Comparison of ENCODE assay signal across 22 mouse cellular contexts in the genomic region with DNA sequence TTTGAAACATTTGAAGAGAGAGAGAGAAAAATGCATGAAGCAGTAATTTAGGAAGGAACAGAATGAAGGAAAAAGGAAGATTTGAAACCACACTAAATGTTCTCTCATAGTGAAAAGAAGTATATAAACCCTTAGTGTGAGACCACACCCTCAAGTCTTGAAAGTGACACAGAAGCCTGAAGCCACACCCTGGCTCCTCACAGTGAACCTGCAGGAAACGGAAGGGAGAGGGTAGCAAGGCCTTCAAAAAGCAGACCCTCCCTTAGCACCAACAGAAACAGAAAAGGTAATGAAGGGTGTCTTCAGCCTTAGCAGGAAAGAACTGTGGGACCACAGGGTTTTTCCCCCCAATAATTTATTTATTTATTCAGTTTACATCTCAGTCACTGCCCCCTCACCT.
DNase-seq lines count a peak whose midpoint lies in the region; ATAC-seq lines count a peak whose summit lies in the region.
"Had no signal": no experiment of that assay in that cellular context is flagged by ENCODE, and none has a peak within 500 bp of the region (broad histone marks: within the 10 kb centered on the region; RNA-seq: fewer than 3 reads in every experiment).

No protein-coding gene starts in this region.

- H3K27me3 ChIP-seq in lung, embryonic 16.5 days (ENCODE audit: control insufficient read depth, insufficient read depth, low read depth, low read length) = no peaks in the 10 kb centered on the region
- H3K27me3 ChIP-seq: forebrain, embryonic 13.5 days; heart, embryonic 12.5 days; hindbrain, embryonic 15.5 days had no signal

- no peak for ATAC-seq in lung, embryonic 16.5 days (ENCODE audit: low read depth)
- peak; percentile 91 for ATAC-seq in activated CD4-positive, CD25-positive, alpha-beta regulatory T cell, adult 4 months
- 0 out of 2 replicates have a peak, but pooled peaks have one; percentile 44 for ATAC-seq in neutrophil, adult 5-6 weeks (ENCODE audit: extremely low read depth, insufficient number of reproducible peaks, low FRiP score, poor library complexity, severe bottlenecking)
- ATAC-seq: forebrain, embryonic 13.5 days had no signal

- intact Hi-C loops in left cerebral cortex, postnatal 14 days (cut with DNase I) = no loop called here

- no peak overlapping the region for H3K4me2 ChIP-seq in lung, embryonic 16.5 days (ENCODE audit: low read depth, low read length)
- H3K4me2 ChIP-seq: forebrain, embryonic 13.5 days; heart, embryonic 12.5 days; hindbrain, embryonic 15.5 days; limb, embryonic 13.5 days had no signal

- H3K4me1 ChIP-seq in lung, embryonic 16.5 days (replicated peaks; ENCODE audit: control insufficient read depth, insufficient read depth, low read length) = peaks cover 26% of the 10 kb centered on the region
- H3K4me1 ChIP-seq: hindbrain, embryonic 15.5 days had no signal

- 56% methylated on average over 1 of the region's 1 CpGs for WGBS in lung, embryonic 16.5 days

- no peak overlapping the region for H3K4me3 ChIP-seq in lung, embryonic 16.5 days (ENCODE audit: low read length)
- H3K4me3 ChIP-seq: embryonic facial prominence, embryonic 10.5 days; forebrain, embryonic 13.5 days; heart, embryonic 12.5 days; hindbrain, embryonic 15.5 days; limb, embryonic 13.5 days; myocyte had no signal

- no peak for DNase-seq in lung, postnatal 14 days
- peak; percentile 42 for DNase-seq in CD4-positive, CD25-positive, alpha-beta regulatory T cell, adult 2 months (ENCODE audit: low read depth, low spot score)
- no peak for DNase-seq in left cerebral cortex, postnatal 14 days (ENCODE audit: low spot score in 2 of 2)
- DNase-seq in right cerebral cortex, postnatal 25 days = no peak
- DNase-seq: adrenal gland, adult 8-10 months; cerebellum, adult 11 months; cerebellum, postnatal 14 days; kidney, adult 8-10 months; kidney, postnatal 36 days; layer of hippocampus, adult 9-11 months; midbrain, embryonic 14.5 days; retina, postnatal 1 day had no signal

- peak overlapping the region; percentile 30; the same call in 1 of the 2 replicates for H3K27ac ChIP-seq in lung, embryonic 16.5 days (ENCODE audit: low read length)
- H3K27ac ChIP-seq: embryonic facial prominence, embryonic 10.5 days; forebrain, embryonic 13.5 days; hindbrain, embryonic 15.5 days; limb, embryonic 13.5 days had no signal

- no peaks in the 10 kb centered on the region for H3K9me3 ChIP-seq in lung, embryonic 16.5 days (ENCODE audit: control insufficient read depth, low read length)
- H3K9me3 ChIP-seq: embryonic facial prominence, embryonic 10.5 days; forebrain, embryonic 13.5 days; G1E; heart, embryonic 12.5 days; hindbrain, embryonic 15.5 days; limb, embryonic 13.5 days had no signal

- H3K36me3 ChIP-seq in lung, embryonic 16.5 days (ENCODE audit: control insufficient read depth, insufficient read depth, low read length) = no peaks in the 10 kb centered on the region
- H3K36me3 ChIP-seq: embryonic facial prominence, embryonic 10.5 days; G1E; heart, embryonic 12.5 days; hindbrain, embryonic 15.5 days; limb, embryonic 13.5 days had no signal

- H3K9ac ChIP-seq in lung, embryonic 16.5 days (ENCODE audit: low read length) = no peak overlapping the region
- H3K9ac ChIP-seq: forebrain, embryonic 13.5 days; heart, embryonic 12.5 days; hindbrain, embryonic 15.5 days; limb, embryonic 13.5 days had no signal
